Mouse (Mus musculus) retina, embryonic 14.5 days (tissue): ENCODE measurements around the gene Gm35315.
"Not testable (repeated sequence)": the region's sequence is repeated elsewhere in the genome, so short reads cannot be mapped to it uniquely, and the experiment has no call there.

Source experiments
- DNase-seq: peaks from one replicate; pipeline ENCODE4 v3.0.0-alpha.2; 2015; ENCODE audit warnings: low spot score

Gm35315 gene

DNA sequence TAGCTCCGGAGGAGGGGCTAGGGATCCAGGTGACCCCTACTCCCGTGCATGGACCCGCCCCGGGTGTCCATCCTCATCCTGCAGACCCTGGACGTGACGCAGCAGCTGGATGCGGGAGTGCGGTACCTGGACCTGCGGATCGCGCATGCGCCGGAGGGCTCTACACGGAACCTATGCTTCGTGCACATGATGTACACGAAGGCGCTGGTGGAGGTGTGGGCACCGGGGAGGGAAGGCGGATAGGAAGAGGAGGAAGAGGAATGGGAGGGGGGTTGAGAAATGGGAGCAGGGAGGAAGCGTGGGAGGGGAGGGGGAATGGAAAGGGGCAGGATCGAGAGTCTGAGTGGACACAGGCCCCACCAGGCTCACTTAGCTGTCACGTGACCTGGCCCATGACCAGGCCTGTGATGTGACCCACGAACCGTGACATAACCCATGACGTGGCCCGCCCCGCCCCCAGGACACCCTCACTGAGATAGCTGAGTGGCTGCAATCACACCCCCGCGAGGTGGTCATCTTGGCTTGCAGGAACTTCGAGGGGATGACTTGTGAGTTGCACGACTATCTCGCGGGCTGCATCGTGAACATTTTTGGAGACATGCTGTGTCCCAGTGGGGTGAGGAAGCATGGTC, 7.6 kb upstream of the Gm35315 start:
- peak; percentile 35 for DNase-seq

DNA sequence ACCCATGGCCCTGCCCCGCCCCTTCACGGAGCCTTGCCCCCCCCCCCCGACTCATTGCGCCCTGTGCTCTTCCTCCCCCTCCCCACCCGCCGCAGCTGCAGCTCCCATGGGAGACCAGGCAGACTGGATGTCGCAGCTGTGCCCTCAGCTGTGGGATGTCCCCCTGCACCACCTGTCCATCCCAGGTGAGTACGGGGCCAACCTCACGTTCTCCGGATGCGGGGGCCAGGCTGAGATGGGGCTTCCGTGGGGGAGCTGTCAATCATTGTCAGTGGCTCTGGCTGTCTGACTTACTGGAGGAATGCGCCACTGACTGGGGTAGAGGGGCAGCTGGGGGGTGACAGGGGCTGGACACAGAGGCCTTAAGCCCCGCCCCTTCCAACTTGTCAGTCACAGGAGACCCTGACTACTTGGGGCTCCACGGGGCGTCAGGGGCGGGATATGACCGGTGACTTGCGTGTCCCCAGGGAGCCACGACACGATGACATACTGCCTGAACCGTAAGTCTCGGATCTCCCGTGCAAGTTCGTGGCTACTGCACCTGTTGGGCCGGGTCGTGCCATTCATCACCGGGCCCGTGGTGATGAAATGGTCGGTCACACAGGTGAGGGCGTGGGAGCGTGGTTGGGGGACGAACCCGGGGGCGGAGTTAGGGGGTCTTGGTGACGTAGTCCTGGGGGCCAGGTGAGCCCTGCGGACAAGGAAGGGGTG, 6.9 kb upstream of the Gm35315 start:
- DNase-seq, result peak; percentile 59

DNA sequence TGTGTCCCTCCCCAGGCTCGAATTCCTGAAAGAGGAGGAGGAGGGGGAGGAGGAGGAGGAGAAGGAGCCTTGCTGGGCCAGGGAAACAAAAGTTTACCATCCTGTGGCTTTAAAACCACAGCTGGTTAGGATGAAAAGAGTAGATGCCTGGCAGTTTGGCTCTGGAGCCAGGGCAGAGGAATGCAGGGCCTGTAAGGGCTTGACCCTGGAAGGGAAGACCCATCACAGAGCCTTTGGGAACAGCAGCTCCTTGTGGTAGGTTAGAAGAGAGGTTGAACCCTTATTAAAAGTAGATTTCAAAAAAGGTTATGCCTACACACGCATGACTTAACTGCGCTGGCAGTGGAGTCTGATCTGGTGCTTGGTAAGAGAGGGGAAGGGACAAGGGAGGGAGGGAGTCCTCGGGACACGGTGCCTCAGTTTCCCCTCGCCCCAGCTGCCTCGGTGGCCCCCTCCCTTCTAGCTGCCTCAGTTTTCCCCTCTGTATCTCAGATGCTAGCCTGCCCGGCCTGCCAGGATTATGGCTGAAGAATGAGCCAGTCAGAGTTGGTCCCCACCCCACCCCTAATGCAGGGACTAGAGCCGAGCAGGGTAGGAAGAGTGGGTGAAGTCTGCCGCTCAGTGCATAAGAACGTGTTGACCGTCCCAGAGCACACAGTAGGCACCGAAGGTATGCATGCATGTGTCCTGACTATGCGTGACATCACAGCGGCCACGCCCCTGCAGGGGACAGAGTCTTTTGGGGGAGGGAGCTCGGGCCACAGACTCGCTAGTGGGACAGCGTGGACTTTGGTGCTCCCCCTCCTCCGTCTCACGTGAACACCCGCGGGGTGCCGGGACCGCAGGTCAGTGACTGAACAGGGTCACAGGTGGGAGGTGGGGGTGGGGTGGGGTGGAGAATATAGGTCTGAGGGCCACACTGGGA, 5.7 kb upstream of the Gm35315 start, which contains the start of gene Plcxd1:
TSS of gene Plcxd1 (plus strand) at position 314 of the 925 bp plus-strand sequence.
- no peak for DNase-seq

DNA sequence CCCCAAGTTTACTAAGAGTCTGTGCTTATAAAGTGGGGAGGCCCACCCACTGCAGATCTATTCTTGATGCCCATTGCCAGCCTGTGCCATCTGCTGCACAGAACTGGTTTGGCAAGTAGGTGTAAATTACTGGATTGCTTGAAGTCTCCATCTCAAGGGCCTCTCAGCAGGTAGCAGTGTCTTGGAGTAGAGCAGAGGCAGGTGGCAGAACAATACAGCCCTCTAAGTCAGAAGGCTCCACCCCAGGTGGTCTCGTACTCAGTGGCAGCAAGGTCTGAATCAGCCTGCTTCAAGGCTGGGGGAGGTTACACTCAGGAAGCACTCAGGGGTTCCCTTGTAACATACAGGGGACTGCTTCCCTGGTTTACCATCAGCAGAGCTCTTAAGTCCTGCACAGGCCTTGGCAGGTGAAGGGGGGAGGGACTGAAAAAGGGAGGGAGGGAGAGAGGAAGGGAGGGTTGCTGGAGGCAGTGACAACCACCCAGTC, 4.8 kb upstream of the Gm35315 start:
- DNase-seq, result no peak

DNA sequence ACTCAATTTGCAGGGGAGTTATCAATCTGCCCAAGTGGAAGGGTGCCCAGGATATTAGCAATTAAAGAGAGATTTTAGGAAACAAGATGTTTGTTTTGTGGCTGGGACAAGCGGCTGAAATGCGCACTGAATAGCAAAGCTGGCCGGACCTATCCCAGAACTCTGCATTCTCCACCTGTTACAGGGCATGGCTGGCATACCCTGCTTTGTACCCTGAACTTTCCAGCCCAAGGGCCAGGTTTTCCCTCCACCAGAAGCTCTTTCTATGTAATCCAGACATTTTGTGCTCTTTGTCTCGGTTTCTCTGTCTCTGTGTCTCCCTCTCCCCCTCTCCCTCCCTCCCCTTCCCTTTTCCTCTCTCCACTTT, 610 bp upstream of the Gm35315 start:
- no peak for DNase-seq

DNA sequence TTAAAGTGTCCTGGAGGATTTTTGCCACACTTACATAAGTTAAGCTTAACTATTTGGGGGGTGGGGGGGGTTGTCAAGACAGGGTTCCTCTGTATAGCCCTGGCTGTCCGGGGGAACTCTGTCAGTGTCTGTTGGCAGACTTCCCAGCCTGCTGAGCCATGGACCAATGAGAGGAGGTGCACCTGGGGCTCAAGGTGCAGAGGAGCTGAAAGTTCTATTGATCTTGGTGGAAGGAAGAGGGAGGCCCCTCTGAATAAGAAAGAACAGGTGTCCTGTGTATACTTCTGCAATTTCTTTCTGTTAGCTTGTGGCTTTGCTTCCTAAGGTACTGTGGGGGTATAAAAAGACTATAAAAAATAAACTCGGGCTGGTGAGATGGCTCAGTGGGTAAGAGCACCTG, 2.7 kb downstream of the Gm35315 start:
- DNase-seq, result no peak

DNA sequence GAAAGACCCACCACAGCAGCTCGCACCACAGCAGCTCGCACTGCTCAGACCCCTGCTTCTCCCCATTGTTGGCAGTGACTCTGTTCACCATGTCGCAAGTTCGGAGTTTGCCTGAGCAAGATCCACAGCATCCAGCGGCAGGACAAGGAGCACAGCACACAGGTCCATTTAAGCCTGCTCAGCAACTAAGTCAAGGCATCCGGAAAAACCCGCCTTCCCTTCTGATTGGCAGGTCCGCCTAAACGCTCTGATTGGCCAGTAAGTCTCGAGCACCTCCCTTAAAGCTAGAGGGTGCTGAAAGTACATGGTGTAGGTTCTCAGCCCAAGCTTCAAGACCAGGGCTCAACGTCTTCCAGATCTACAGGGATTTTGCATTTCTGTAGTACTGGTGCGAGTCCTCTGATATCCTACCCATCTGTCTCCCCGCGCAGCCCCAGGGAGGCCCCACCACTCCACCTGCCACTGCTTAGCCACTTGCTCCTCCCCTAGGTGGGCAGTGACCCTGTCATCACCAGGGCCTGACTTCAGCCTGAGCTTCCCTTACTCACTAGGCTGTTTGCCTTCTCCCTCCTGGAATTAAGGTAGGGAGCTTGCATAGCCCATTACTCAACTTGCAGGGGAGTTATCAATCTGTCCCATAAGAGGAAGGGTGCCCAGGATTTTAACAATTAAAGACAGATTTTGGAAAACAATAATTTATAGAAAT, 7.9 kb downstream of the Gm35315 start:
- no peak for DNase-seq

DNA sequence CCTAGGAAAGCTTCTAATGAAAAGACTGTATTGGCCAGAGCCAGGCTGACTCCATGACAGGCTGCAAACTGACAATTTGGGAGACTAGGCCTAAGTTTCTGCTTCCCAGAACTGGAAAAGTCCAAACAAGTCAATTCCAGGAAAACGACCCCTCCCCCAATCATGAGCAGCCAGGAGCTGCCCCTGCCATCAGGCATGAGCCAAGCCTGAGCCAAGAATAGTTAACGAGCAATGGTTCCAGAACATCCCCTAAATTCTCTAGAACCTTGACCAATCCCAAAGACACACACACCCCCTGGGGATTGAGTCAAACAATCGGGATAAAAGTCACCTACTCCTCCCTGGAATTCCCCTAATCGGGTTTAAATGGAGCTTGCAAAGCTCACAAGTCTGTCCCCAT, 11.3 kb downstream of the Gm35315 start:
- no peak for DNase-seq

DNA sequence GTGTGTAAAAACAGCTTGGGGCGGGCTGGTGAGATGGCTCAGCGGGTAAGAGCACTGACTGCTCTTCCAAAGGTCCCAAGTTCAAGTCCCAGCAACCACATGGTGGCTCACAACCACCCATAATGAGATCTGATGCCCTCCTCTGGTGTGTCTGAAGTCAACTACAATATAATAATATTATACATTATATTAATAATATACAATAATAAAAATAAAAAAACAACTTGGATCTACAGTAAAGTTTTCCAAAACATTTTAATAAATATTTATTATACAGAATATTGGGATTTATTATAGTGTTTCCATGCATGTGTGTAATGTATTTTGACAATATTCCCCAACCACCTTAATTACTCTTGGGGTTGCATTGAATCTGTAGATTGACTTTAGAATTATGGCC, 21.8 kb downstream of the Gm35315 start, which contains the start of gene Gm17655:
TSS of gene Gm17655 (minus strand) at position 101 of the 400 bp plus-strand sequence.
- not testable (repeated sequence) for DNase-seq

DNA sequence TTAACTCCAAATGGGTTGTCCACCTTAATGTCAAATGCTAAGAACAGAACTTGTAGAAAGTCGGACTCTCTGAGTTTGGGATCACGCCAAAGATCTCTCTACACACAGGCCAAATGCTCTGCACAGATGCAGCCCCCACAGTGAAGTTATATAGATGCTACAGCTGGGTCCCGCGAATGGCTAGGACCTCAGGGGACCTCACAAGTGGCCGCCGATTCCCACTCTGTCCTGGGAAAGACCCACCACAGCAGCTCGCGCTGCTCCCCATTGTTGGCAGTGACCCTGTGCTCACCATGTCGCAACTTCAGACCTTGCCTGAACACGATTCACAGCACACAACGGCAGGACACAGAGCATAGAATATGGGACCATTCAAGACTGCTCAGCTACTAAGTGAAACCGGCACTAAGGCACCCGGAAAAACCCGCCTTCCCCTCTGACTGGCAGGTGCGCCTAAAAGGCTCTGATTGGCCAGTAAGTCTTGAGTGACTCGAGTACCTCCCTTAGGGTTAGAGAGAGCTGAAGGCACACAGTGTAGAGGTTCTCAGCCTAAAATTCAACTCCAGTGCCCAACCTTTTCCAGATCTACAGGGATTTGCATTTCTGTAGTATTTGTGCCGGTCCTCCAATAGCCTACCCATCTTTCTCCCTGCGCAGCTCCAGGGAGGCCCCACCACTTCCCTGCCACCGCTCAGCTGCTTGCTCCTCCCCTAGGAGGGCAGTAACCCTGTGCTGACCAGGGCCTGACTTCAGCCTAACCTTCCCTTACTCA, 36.4 kb downstream of the Gm35315 start:
- peak; percentile 83 for DNase-seq
